In the genomic region with DNA sequence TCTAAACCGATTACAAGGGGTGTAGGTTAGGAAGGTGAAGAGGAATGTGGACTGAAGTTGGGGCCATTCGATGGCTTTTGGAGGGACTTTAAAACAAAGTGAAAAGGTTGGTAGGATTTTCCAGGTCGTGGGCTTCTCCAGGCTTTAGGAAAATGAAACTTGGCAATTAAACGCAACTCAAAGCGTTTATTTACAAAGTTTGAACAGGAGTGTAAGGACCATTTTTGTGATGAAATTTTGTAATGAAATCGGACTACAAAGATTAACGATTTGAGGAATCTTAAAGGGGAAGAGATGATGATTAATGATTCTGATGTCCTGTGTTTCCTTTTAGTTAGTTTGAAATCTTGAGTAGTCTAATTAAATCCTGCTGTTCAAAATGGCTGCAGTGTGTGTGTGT, we compare ENCODE assay signal across 7 mouse cellular contexts. TPM values are rescaled to one million over a fixed set of nuclear protein-coding genes. Genes with fewer than 3 reads are reported as not detected.
DNase-seq lines count a peak whose midpoint lies in the region; ATAC-seq lines count a peak whose summit lies in the region.

No protein-coding gene starts in this region.

- no peak overlapping the region for H3K9ac ChIP-seq in lung, embryonic 16.5 days (ENCODE audit: low read length)
- H3K9ac ChIP-seq in forebrain, embryonic 13.5 days: peak overlapping the region; percentile 92
- no peak overlapping the region for H3K9ac ChIP-seq in neural tube, embryonic 15.5 days (replicated peaks)

- H3K4me2 ChIP-seq in lung, embryonic 16.5 days (ENCODE audit: low read depth, low read length): peak overlapping the region; percentile 95
- H3K4me2 ChIP-seq in forebrain, embryonic 13.5 days: peak overlapping the region; percentile 95
- H3K4me2 ChIP-seq in neural tube, embryonic 15.5 days: peak overlapping the region; percentile 95

- H3K27ac ChIP-seq in lung, embryonic 16.5 days (ENCODE audit: low read length): no peak overlapping the region
- no peak overlapping the region for H3K27ac ChIP-seq in forebrain, embryonic 13.5 days
- peak overlapping the region; percentile 99; the same call in 1 of the 2 replicates for H3K27ac ChIP-seq in limb, embryonic 10.5 days
- no peak overlapping the region for H3K27ac ChIP-seq in neural tube, embryonic 15.5 days (replicated peaks)

- no peaks in the 10 kb centered on the region for H3K36me3 ChIP-seq in lung, embryonic 16.5 days (ENCODE audit: control insufficient read depth, insufficient read depth, low read length)
- H3K36me3 ChIP-seq in forebrain, embryonic 13.5 days (ENCODE audit: poor library complexity, severe bottlenecking): no peaks in the 10 kb centered on the region
- no peaks in the 10 kb centered on the region for H3K36me3 ChIP-seq in limb, embryonic 10.5 days
- no peaks in the 10 kb centered on the region for H3K36me3 ChIP-seq in neural tube, embryonic 15.5 days

- 0 out of 2 replicates have a peak, but pooled peaks cover 4% of the 10 kb centered on the region for H3K4me1 ChIP-seq in lung, embryonic 16.5 days (replicated peaks; ENCODE audit: control insufficient read depth, insufficient read depth, low read length)
- H3K4me1 ChIP-seq in forebrain, embryonic 13.5 days: peaks cover 18% of the 10 kb centered on the region
- H3K4me1 ChIP-seq in limb, embryonic 10.5 days: peaks cover 27% of the 10 kb centered on the region
- H3K4me1 ChIP-seq in neural tube, embryonic 15.5 days: peaks cover 14% of the 10 kb centered on the region; the same call in 1 of the 2 replicates

- peak overlapping the region; percentile 79 for H3K4me3 ChIP-seq in lung, embryonic 16.5 days (ENCODE audit: low read length)
- H3K4me3 ChIP-seq in forebrain, embryonic 13.5 days: peak overlapping the region; percentile 93
- H3K4me3 ChIP-seq in limb, embryonic 10.5 days: peak overlapping the region; percentile 98
- H3K4me3 ChIP-seq in neural tube, embryonic 15.5 days (replicated peaks): peak overlapping the region; percentile 98

- DNase-seq in lung, postnatal 4 days: no peak
- DNase-seq in limb, embryonic 10.5 days (ENCODE audit: low spot score): no peak
- DNase-seq in natural killer cell, adult 2 months (ENCODE audit: low spot score in 2 of 2): no peak

- 12% methylated on average over 7 of the region's 7 CpGs for WGBS in lung, embryonic 16.5 days
- 10% methylated on average over 7 of the region's 7 CpGs for WGBS in forebrain, embryonic 13.5 days
- 15% methylated on average over 7 of the region's 7 CpGs for WGBS in limb, embryonic 10.5 days
- WGBS in neural tube, embryonic 15.5 days: 10% methylated on average over 7 of the region's 7 CpGs

- no peaks in the 10 kb centered on the region for H3K9me3 ChIP-seq in lung, embryonic 16.5 days (ENCODE audit: control insufficient read depth, low read length)
- H3K9me3 ChIP-seq in forebrain, embryonic 13.5 days (replicated peaks): no peaks in the 10 kb centered on the region
- H3K9me3 ChIP-seq in limb, embryonic 10.5 days (replicated peaks): no peaks in the 10 kb centered on the region
- H3K9me3 ChIP-seq in neural tube, embryonic 15.5 days (replicated peaks): no peaks in the 10 kb centered on the region

- no peak for ATAC-seq in lung, embryonic 16.5 days (ENCODE audit: low read depth)
- no peak for ATAC-seq in forebrain, embryonic 13.5 days
- ATAC-seq in neural tube, embryonic 15.5 days (ENCODE audit: low FRiP score): no peak
- ATAC-seq in megakaryocyte-erythroid progenitor cell, adult 5-6 weeks (replicated peaks; ENCODE audit: low FRiP score, low TSS enrichment, poor library complexity, severe bottlenecking): no peak

- no peaks in the 10 kb centered on the region; the same call in 1 of the 2 replicates for H3K27me3 ChIP-seq in lung, embryonic 16.5 days (ENCODE audit: control insufficient read depth, insufficient read depth, low read depth, low read length)
- peaks cover 13% of the 10 kb centered on the region; the same call in 1 of the 2 replicates for H3K27me3 ChIP-seq in forebrain, embryonic 13.5 days
- H3K27me3 ChIP-seq in limb, embryonic 10.5 days (ENCODE audit: low read depth, poor library complexity, severe bottlenecking): no peaks in the 10 kb centered on the region
- no peaks in the 10 kb centered on the region for H3K27me3 ChIP-seq in neural tube, embryonic 15.5 days (replicated peaks)

RNA-seq across cellular contexts. Expression of a gene that starts 1.7 kb away (rescaled TPM):
- polyA plus RNA-seq in lung, embryonic 16.5 days (2015; fragmentation: Nextera tagmentation; extraction: Ambion mirVana): 1.8 and 2.2 TPM in 2 replicates
- 7.1 and 7.3 TPM in 2 replicates for polyA plus RNA-seq in forebrain, embryonic 13.5 days (2015; fragmentation: Nextera tagmentation; extraction: Ambion mirVana)
- polyA plus RNA-seq in limb, embryonic 10.5 days (2016; fragmentation: Nextera tagmentation; extraction: Ambion mirVana): 12.7 and 17.5 TPM in 2 replicates
- polyA plus RNA-seq in neural tube, embryonic 15.5 days (2015; fragmentation: Nextera tagmentation; extraction: Ambion mirVana): 1.4 and 1.7 TPM in 2 replicates
- total RNA-seq in megakaryocyte-erythroid progenitor cell, adult 5-6 weeks (2014; fragmentation: Nextera tagmentation): 10.0 and 20.7 TPM in 2 replicates
- 10.9 and 11.8 TPM in 2 replicates for total RNA-seq in megakaryocyte-erythroid progenitor cell, adult 5-6 weeks (2017)
